Mouse (Mus musculus) left cerebral cortex, adult 11 months (tissue): Measurements from ENCODE around the gene Scgb1b17.
"Not testable (repeated sequence)": the region's sequence is repeated elsewhere in the genome, so short reads cannot be mapped to it uniquely, and the experiment has no call there.

Source experiments
- DNase-seq: peaks from one replicate; pipeline ENCODE4 v3.0.0; 2022; ENCODE audit warnings: low spot score

The Scgb1b17 gene

GRCm38 (mm10) chr7:33063149-33063548 lies at the start of gene Scgb1b17:
Scgb1b17 (plus strand) TSS chr7:33063449.
- not testable (repeated sequence) for DNase-seq

GRCm38 (mm10) chr7:33056461-33056860 lies 6.8 kb upstream of the Scgb1b17 start, which contains the start of gene Scgb2b17:
Scgb2b17 (minus strand) TSS chr7:33056561.
- DNase-seq = not testable (repeated sequence)
